Mouse (Mus musculus) myocyte (in vitro differentiated cells): ENCODE results near the gene Rps6kc1.

Source experiments
- CEBPB ChIP-seq: IDR thresholded peaks from 2 replicates; pipeline ENCODE4 v1.6.1; 2011; ENCODE audit warnings: mild to moderate bottlenecking, moderate library complexity; ENCODE audit not compliant: poor library complexity, insufficient read depth, severe bottlenecking
- E2F4 ChIP-seq: IDR thresholded peaks from one replicate; pipeline ENCODE4 v1.6.1; 2011; ENCODE audit warnings: mild to moderate bottlenecking, control low read depth, moderate library complexity; ENCODE audit not compliant: insufficient read depth
- MAX ChIP-seq: IDR thresholded peaks from one replicate; pipeline ENCODE4 v1.6.1; 2011; ENCODE audit warnings: low read depth, mild to moderate bottlenecking, control low read depth
- MYOD1 ChIP-seq, 3 experiments: IDR thresholded peaks; one replicate each; pipeline ENCODE4 v1.6.1; 2011; ENCODE audit warnings: control low read depth in 2 of 3, low read depth in 2 of 3, mild to moderate bottlenecking in 2 of 3, moderate library complexity in 1 of 3; ENCODE audit not compliant: insufficient read length in 2 of 3, control insufficient read depth in 1 of 3
- MYOG ChIP-seq, 3 experiments: IDR thresholded peaks; one replicate each; pipeline ENCODE4 v1.6.1; 2011; ENCODE audit warnings: control low read depth in 2 of 3, low read depth in 2 of 3, mild to moderate bottlenecking in 2 of 3; ENCODE audit not compliant: insufficient read length in 2 of 3, control insufficient read depth in 1 of 3, insufficient read depth in 1 of 3
- POLR2A ChIP-seq: IDR thresholded peaks from one replicate; pipeline ENCODE4 v1.6.1; 2011; ENCODE audit warnings: low read depth, mild to moderate bottlenecking, control low read depth, moderate library complexity; ENCODE audit not compliant: insufficient read length
- POLR2AphosphoS2 ChIP-seq: IDR thresholded peaks from one replicate; pipeline ENCODE4 v1.6.1; 2011; ENCODE audit warnings: low read depth, control low read depth; ENCODE audit not compliant: insufficient read length
- REST ChIP-seq: IDR thresholded peaks from one replicate; pipeline ENCODE4 v1.6.1; 2011; ENCODE audit warnings: mild to moderate bottlenecking, control low read depth, moderate library complexity; ENCODE audit not compliant: insufficient read depth, insufficient read length
- TCF12 ChIP-seq: IDR thresholded peaks from one replicate; pipeline ENCODE4 v1.6.1; 2011; ENCODE audit warnings: mild to moderate bottlenecking, control low read depth; ENCODE audit not compliant: poor library complexity, insufficient read depth, severe bottlenecking
- TCF3 ChIP-seq: IDR thresholded peaks from one replicate; pipeline ENCODE4 v1.6.1; 2011; ENCODE audit warnings: low read depth, control low read depth; ENCODE audit not compliant: insufficient read length
- USF1 ChIP-seq: IDR thresholded peaks from one replicate; pipeline ENCODE4 v1.6.1; 2011; ENCODE audit warnings: low read depth, mild to moderate bottlenecking, control low read depth, moderate library complexity

- TF ChIP-seq MYOD1 (IDR thresholded peaks at IDR 0.05; ENCODE audit: control insufficient read depth in 1 of 3, insufficient read length in 2 of 3, low read depth in 2 of 3) (no peak), POLR2A (no peak), CEBPB (no peak), POLR2AphosphoS2 (no peak), USF1 (no peak), REST (no peak), MYOG (IDR thresholded peaks at IDR 0.05; ENCODE audit: control insufficient read depth in 1 of 3, insufficient read depth in 1 of 3, insufficient read length in 2 of 3, low read depth in 2 of 3) (no peak), TCF12 (no peak), E2F4 (no peak), MAX (no peak), TCF3 (no peak)
Observed at GRCm38 (mm10) chr1:190808766-190809221, 102.8 kb downstream of the Rps6kc1 start.
